Mouse (Mus musculus) embryonic fibroblast, embryonic 13.5 days (primary cell): Measurements from ENCODE around the gene Ulk2.

ENCODE experiments used
- CTCF ChIP-seq: IDR thresholded peaks from 2 replicates; pipeline ENCODE4 v1.5.1; 2011; ENCODE audit warnings: mild to moderate bottlenecking, control low read depth, low read length, moderate library complexity, borderline replicate concordance; ENCODE audit not compliant: insufficient read depth
- POLR2A ChIP-seq: IDR thresholded peaks from 2 replicates; pipeline ENCODE4 v1.6.1; 2011; ENCODE audit warnings: low read depth, mild to moderate bottlenecking, control low read depth, low read length, moderate library complexity

- TF ChIP-seq POLR2A (no peak), CTCF (no peak)
Observed at GRCm38 (mm10) chr11:61859316-61859715, 4.4 kb upstream of the Ulk2 start.
